Mouse (Mus musculus) cerebellum, adult 8-10 months (tissue): ENCODE data around the gene Olfr1052.
"Not testable (repeated sequence)": the region's sequence is repeated elsewhere in the genome, so short reads cannot be mapped to it uniquely, and the experiment has no call there.

Experiments
- DNase-seq: peaks from one replicate; pipeline ENCODE4 v3.0.0; 2022

Olfr1052 gene

GRCm38 (mm10) chr2:86292155-86292554 lies at the start of gene Olfr1052:
Gene Olfr1052 (plus strand): TSS chr2:86292455.
- DNase-seq = no peak

- DNase-seq = not testable (repeated sequence)
Observed at GRCm38 (mm10) chr2:86258228-86258627, 34.0 kb upstream of the Olfr1052 start, which contains the start of gene Olfr1049. Gene Olfr1049 (minus strand): TSS chr2:86258328.

GRCm38 (mm10) chr2:86278988-86279387 lies 13.3 kb upstream of the Olfr1052 start, which contains the start of gene Olfr1051:
Gene Olfr1051 (minus strand): TSS chr2:86279088.
- not testable (repeated sequence) for DNase-seq

- no peak for DNase-seq
Observed at GRCm38 (mm10) chr2:86315184-86315583, 22.9 kb downstream of the Olfr1052 start, which contains the start of gene Olfr1053. Gene Olfr1053 (minus strand): TSS chr2:86315284.

- DNase-seq = no peak
Observed at GRCm38 (mm10) chr2:86335333-86335732, 43.1 kb downstream of the Olfr1052 start, which contains the start of gene Olfr1054. Gene Olfr1054 (minus strand): TSS chr2:86335433.
